Mouse (Mus musculus) megakaryocyte progenitor cell, adult 5-6 weeks (primary cell): ENCODE data around the gene Col4a3. TPM values are rescaled to one million over a fixed set of nuclear protein-coding genes. Genes with fewer than 3 reads are reported as not detected.

ENCODE experiments used
- ATAC-seq: replicated peaks from 2 replicates; pipeline ENCODE4 v1.8.0; 2016; ENCODE audit warnings: mild to moderate bottlenecking, moderate TSS enrichment, inconsistent platforms; ENCODE audit not compliant: poor library complexity
- total RNA-seq, 2 experiments: library from RNA; stranded (forward) in 1 of 2; stranded (reverse) in 1 of 2; fragments of 157-497, 149-512 nt in 1 of 2; fragments of 200-1000 nt in 1 of 2; gene quantifications; 2 replicates each; pipeline versions ENCODE4 v1.2.3 to v1.2.4; 2015 to 2017

Col4a3 gene
- total RNA-seq (2015) (not detected in 2 replicates), total RNA-seq (2017) (not detected in 2 replicates)

DNA sequence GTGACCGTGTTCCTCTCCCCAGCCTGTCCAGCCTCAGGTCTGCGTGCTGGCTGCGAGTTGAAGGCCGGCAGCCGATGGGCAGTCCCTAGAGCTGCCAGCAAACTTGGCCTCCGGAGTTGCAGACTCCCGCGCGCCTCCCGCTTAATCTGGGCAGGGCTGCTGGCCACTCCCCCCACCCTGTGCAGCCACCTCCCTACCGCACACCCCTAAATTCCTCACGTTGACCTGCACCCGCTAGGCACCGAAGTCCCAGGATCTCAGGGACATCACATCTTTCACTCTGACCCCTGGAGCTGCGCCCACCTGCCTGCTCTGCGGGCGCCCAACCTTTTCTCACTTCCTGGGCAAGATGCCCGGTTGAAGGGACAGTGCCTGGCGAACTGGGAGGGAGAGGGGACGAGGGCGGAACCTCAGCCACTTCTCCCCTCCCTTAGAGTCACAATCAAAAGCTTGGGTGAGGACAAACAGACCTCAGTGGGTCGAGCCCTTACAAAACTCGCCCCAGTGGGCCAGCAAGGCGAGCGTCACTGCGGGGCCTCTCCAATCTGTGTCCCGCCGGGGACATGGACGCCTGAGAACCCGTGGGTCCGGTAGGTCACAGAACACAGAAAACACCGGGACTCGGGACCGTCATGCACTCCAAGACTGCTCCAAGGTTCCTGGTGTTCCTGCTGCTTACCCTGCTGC, at the start of gene Col4a3, which contains the start of gene Col4a4:
Gene Col4a3 (plus strand): TSS at position 209 of the 687 bp plus-strand sequence.
Gene Col4a4 (minus strand): TSS at position 137 of the 687 bp plus-strand sequence.
- 0 out of 2 replicates have a peak, but pooled peaks have one; percentile 20 for ATAC-seq

DNA sequence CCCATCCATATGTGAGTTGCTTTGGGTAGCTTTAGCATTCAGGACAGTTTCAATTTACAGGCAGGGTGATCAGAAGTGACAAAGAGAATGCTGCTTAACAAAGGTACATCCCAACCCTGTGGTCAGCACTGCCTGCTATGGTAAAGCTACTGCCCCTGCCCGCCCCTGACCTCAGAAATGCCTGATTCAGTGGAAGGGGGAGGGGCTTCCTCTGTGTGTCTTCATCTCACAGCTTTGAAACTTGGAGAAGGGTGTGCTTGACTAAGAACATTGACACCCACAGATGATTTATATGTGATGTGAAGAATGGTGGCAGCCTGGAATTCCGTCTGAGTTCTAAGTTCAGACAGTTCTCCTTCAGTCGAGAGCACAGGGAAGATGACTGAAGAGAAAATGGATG, 48.9 kb upstream of the Col4a3 start:
- ATAC-seq = no peak

DNA sequence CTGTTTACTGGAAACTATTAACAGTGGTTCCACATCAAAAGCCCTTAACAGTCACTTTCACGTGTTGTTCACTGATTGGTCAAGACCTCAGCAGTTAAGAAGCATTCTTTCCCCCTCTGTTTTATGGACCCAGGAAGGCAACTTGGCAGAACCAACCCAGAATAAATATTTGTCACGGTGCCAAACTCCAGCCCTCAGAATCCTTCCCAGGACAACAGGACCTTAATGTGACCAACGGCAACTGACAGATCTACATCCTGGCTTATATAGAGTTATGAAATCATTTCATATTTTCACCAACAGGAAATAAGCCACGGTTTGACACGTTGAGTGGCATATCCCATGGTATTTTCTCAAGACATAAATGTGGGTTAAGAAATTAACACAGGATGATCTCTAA, 46.7 kb upstream of the Col4a3 start:
- no peak for ATAC-seq

DNA sequence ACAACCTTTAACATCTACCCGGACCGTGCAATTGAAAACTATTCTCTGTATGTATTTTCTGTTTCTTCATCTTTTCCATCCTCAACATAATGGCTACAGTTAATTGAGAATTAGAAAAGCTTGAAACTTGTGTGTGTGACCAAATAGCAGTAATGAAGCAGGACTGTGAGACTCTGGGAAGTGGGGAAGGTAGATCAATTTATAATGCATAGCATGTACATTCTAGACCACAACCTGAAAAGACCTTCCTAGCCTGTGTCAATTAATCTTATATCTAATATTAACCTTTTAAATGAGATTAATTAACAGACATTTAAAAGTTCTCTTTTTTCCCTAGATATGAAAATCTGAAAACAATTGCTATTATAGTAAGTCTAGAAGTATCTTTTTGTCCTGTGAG, 42.8 kb upstream of the Col4a3 start:
- ATAC-seq = no peak

DNA sequence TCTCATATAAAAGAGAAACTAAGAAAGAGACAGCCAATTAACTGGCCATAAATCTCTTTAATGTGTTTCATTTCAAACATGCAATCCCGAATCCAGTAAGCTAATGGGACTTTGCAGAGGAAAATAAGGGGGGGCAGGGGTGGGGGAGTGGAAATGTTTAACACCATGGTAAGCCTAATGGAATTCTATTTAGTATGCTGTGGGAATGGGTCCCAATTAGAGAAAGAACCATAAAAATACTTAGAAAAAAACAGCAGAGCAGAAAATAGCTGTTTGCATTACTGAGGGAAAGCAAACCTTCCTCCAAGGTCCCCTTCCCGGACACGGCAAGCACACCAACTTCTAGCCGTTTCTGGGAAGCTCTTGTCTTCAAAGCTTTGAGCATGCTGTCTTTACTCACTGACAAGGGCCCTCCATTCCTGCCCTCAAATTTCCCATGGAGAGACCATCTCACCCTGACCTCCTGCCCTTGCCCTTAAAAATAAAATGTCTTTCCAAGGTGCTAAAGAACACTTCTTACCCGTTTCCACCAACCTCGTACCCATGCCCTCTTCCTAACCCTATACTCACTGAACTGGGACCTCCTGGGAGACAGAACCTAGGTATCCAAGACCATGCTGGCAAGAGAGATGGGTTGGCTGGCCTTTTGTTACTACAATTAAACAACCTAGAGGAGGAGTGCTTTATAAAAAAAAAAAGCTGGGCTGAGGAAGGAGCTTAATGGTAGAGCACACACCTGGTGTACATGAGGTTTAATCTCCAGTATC, 42.1 kb upstream of the Col4a3 start:
- ATAC-seq = no peak

DNA sequence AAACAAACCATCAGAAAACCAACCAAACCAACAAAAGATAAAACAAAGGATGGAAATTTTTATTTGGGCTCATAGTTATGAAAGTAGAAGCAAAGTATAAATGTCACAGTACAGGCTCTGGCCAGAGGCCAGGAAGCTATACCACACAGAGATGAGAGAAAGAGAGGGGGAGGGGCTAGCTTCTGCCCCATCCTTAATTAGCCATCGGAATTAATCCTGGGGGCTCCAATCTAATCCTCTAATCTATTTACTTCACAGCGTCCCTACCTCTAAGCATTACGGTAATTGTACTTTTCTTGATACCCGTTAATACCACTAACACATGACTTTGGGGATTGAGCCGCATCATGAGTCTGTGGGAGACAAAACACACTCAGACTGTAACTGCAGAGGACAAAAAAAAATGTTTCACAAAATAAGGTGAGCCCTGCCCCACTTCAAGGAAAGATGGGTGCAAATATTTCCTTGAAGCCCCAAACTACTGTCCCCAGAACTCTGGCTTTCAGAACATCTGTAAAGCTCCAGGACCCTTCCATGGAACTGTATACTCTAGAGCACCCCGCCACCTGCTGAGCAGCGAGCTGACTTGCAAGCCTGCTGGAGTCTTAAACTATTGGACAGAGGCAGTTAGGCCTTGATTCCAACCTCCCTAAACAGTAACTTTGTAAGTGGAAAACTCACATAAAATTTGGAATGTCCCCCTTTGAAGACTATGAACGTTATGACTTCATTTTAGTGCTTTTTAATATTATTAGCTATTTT, 41.3 kb upstream of the Col4a3 start:
- no peak for ATAC-seq

DNA sequence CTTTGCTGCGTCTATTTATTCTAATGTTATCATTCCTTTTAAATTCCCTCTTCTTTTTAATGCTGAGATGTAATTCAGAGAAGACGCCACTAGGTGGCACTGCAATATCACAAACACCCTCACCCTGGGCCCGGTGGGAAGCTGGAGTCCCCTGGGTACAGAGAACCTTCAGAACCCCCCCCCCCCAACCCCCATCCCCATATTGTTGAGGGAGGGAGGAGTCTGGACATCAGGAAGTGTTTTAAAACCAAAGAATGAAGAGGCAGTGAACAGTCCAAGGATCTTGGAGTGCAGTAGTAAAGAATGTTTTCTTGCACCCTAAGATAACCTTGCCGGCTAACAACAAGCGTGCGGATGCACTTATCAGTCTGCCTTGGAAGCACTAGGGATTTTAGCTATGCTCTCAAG, 32.3 kb upstream of the Col4a3 start:
- ATAC-seq = peak; percentile 76

DNA sequence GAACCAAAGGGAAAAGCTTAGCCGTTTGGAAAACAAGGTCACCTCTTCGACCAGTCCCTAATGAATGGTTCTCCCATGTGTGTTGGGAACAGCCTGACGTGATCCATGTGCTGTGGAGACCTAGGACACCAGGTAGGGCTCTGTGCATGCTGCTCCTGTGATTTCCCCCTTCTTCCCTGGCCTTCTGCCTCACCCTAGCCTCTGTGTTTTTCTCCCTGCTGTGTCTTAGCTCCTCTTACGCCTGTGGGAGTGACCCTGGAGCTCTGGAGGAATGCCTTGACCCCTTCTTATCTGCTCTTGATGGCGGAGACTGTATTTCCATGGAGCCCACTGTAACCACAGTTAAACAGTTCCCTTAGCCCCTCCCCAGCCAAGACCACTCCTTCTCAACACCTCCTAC, 31.8 kb upstream of the Col4a3 start:
- no peak for ATAC-seq

DNA sequence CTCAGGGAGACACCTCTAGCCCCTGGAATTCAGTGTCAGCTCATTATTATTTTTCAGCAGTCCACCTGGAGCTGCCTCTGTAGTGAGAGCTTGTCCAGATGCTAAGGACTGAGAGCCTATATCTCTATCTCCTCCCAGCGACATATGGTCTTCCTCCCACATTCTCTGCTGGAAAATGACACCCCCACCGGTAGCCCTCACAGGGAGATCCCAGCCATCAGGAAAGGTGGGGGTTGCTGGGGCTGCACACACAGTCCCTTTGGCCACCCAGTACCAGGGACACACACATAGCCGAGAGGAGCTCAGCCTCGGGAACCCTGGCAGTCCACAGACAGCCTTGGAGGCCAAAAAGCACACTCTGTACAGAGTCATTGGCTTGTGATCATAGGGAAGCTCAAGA, 26.5 kb upstream of the Col4a3 start:
- ATAC-seq = no peak

DNA sequence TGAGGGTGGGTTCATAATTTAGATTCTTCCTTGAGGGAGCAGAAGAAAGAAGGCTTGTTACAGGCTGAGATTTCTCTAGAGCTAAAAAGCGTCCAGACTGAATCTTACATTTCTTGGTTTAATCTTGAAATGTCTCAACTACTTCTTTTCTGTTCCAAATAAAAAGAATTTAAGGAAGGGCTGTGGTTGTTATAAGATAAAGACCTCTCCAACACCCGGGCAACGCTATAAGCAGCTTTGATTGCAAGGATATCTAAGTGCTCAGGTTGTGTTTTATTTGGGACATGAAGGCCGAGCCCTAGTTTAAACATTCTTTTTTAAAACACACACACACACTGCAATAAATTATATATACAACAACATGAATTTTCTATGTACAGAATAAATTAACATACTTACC, 17.3 kb upstream of the Col4a3 start:
- no peak for ATAC-seq

DNA sequence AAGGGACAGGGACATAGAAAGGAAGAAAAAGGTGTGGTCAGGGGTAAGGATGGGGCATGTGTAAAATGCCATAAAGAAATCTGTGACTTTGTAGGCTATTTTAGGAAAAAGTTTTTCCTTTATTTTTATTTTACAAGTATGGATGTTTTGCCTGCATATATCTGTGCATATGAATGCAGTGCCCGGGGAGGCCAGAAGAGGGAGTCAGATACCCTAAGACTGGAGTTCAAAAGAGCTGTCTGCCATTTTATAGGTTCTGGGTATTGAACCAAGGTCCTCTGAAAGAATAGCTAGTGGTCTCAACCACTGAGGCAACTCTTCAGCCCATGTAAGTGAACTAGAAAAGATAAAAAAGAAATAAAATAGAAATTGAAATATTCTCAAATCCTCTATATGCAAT, 15.0 kb upstream of the Col4a3 start:
- ATAC-seq = peak; percentile 52; the same call in 1 of the 2 replicates

DNA sequence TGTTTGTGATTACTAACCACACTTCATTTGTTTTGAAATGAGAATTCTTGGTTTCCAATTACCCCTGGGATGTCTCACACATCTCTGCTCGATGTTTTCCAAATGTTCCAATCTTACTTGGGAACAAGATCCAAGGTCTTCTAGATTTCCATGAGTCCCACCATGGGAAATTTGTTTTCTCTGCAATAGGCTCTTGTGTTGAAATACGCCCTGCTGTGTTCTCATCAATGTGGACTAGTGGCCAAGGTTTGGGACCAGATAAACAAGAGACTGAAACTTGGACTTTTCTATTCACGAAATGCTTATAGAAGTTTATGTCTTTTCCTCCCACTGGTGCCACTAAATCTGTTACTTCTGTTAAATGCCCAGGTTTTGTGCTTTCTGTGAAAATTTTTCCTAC, 11.0 kb upstream of the Col4a3 start:
- ATAC-seq = no peak

DNA sequence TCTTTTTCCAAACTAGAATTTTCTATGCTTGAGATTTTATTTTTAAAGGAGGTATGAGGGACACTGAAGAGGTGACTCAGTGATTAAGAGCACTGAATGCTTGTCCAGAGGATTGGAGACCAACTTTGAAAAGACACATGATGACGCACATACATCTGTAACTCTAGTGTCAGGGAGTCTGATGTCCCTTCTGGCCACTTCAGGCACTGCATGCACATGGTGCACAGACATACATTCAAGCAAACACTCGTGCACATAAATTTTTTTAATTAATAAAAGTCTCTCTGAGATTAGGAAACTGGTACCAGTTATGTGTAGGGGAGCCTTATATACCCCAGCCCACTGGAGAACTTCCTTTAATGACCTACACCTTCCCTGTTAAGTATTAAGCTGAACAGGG, 10.5 kb upstream of the Col4a3 start:
- ATAC-seq = no peak

DNA sequence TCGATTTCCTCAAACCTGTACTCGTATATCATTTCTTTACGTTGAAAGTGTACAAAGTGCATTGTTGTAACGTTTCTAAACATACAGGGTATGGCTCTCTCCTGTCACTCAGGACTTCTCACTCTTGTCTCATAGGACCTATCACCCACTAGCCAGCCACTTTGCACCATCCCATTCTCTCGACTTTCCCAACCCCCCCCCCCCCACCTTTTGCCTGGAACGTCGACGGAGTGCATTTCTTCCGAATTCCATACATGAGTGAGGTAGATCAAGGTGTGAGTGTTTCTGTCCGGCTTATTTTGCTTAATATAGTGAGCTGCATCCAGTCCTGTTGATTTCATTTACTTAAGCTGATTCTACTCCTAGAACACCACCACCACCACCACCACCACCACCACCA, 9.4 kb upstream of the Col4a3 start:
- ATAC-seq = no peak

DNA sequence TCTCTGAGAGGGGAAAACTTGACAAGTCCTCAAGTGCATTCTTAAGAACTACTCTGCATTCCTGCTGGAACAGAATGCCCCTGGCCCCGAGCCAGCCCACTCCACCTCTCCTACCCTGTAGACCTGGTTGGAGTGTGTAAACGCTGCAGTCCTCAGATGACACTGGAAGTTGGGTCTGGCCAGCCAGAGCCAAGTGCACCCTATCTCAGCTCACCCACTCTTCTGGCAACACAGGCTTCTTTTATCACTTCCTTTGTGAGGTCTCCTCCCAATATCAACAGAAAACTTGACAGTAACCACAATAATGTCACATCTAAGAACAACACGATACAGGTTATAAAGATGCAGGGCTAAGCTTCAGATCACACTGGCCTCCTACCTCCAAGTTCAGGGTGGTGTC, 8.8 kb upstream of the Col4a3 start:
- peak; percentile 74 for ATAC-seq

DNA sequence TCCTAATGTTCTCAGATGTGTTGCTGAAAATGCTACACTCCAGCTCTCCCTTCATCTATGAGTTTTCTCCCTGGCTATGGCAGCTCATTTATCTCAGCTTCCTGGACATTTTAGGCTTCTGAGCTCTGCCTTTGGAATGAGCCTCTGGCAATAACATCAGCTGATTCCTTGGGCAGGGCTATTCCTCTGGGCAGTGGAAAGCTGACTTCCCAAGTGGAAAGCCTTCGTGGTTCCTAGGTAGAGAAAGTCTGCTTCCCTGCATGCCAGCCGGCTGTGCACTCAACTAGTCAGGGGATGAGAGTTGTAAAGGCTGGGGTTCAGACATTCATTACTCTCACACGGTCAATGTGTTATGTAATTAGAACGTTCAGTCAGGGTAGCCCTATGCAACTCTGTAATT, 8.4 kb upstream of the Col4a3 start:
- no peak for ATAC-seq

DNA sequence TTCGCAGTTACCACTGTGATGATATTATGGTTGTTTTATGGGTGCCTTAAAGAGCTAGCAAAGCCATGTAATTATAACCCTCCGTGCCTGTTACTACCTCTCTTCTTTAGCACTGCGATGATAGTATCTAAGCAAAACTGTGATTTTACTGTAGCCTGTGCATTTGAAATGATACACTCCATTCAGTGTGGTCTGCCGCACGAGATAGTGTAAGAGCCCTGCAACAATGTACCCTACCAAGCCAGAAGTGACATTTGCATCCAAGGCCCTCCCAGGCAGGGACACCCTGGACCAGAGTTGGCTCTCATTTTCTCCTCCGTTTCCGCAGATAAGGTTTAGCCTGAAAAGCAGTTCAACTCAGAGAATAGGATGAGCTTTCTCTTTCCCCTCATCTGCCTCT, 740 bp upstream of the Col4a3 start:
- no peak for ATAC-seq

DNA sequence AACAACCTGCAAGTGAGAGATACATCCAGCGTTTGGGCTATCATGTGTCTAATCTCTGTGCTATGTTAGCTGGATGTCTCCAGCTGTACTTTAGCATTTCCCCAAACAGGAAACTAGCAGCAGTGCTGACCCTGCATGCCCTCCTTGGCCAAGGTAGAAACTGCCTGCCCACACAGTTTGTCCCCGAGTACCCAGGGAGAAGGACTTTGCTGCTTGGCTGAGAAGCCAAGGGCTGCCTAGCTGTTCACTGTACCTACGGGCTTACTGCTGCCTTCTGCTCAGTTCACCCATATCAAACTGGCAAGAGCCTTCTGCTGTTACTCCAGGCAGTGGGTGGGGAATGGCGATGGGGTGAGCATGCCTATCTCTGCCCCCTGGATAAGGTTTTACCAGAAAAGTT, 3.5 kb downstream of the Col4a3 start:
- ATAC-seq = no peak

DNA sequence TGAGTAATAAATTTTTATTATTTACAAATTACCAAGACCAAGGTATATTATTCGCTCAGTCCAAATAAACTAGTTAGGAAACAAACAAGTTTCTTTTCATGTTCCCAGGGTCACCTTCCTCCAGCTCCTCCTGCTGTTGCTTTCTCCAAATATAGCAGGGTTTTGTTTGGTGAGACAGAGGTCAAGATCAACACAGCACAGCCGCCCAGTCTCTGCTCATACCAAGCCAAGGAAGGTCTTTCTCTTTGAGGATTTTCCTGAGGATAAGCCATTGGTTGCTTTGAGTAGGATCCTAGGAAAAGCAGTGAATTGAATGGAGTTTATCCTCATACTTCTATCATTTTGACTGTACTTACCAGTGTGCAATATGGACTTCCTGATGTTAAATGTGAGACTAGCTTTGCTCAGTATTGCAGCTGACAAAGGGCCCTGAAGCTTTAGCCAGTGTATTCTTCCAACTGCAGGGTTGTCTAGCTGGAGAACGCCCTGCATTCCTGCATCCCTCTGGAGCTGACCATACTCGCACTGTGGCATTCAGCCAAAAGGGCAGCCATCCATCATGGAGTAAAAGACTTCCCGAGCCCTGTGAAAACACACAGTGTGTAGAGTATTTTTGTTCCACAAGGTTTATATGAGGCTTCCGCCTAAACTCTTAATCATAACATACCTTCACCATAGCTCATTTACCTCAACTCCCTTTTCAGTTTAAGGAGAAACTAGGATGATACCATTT, 10.3 kb downstream of the Col4a3 start:
- ATAC-seq = no peak

DNA sequence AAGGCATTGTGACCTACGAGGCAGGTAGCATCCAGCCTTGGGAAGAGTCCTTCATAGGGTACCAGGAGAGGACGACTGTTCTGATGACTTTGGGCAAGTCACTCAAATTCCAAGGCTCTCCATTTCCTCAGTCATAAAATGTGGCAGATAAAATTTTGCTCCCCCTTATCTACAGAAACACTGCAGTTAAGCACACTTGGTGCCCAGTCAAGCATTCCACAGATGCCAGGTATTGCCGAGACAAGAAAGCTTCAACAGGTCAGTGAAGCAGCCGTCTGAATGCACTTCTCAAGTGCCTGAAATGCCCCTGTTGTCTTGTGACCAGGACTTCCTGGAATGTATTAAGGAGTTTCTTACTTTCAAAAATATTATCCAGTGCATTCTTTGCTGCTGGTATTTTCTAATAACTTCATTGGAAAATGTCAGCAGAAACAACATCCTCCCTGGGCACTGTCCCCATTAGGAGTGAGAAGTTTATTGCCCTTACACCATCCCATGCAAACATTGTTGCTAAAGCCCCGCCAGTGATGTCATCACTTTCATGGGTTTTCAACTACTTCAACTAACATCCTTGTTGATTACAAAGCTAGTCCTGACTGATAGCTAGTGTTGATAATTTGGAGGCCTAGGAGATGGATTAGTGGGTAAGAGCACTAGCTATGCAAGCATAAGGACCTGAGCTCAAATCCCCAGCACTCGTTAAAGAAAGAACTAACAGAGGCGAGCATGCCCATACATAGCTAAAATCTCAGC, 16.7 kb downstream of the Col4a3 start:
- ATAC-seq = no peak
